Mouse (Mus musculus) limb, embryonic 13.5 days (tissue): ENCODE results near the gene Lpp. TPM values are rescaled to one million over a fixed set of nuclear protein-coding genes. Genes with fewer than 3 reads are reported as not detected.
A peak's percentile ranks its signal among the peaks of the same experiment; 100 is the strongest.

Source experiments
- ATAC-seq: fragments of 200-750 bp; cut with Nextera tagmentation; 2 replicates; pipeline ENCODE4 v1.8.0; 2017; ENCODE audit warnings: low read depth, moderate number of reproducible peaks, moderate TSS enrichment; ENCODE audit not compliant: low FRiP score
- H3K27ac ChIP-seq: fragments of 300-500 bp; sonication (generic); 2 replicates; pipeline ENCODE4 v1.5.1; 2015; ENCODE audit warnings: inconsistent platforms, mild to moderate bottlenecking, moderate library complexity
- H3K27me3 ChIP-seq: fragments of 300-500 bp; sonication (generic); 2 replicates; pipeline ENCODE4 v1.6.1; 2015; ENCODE audit warnings: mild to moderate bottlenecking, inconsistent platforms
- H3K36me3 ChIP-seq: fragments of 300-500 bp; sonication (generic); 2 replicates; pipeline ENCODE4 v1.6.1; 2015; ENCODE audit warnings: inconsistent platforms, mild to moderate bottlenecking, moderate library complexity
- H3K4me1 ChIP-seq: fragments of 300-500 bp; sonication (generic); 2 replicates; pipeline ENCODE4 v1.6.1; 2015; ENCODE audit warnings: inconsistent platforms
- H3K4me2 ChIP-seq: fragments of 300-500 bp; sonication (generic); replicated peaks from 2 replicates; pipeline ENCODE4 v1.6.1; 2015; ENCODE audit warnings: inconsistent platforms, mild to moderate bottlenecking, moderate library complexity
- H3K4me3 ChIP-seq: fragments of 300-500 bp; sonication (generic); 2 replicates; pipeline ENCODE4 v1.5.1; 2015; ENCODE audit warnings: moderate library complexity, mild to moderate bottlenecking, inconsistent platforms
- H3K9ac ChIP-seq: fragments of 300-500 bp; sonication (generic); 2 replicates; pipeline ENCODE4 v1.6.1; 2015; ENCODE audit warnings: mild to moderate bottlenecking, inconsistent platforms
- H3K9me3 ChIP-seq: fragments of 300-500 bp; sonication (generic); 2 replicates; pipeline ENCODE4 v1.6.1; 2016; ENCODE audit warnings: inconsistent platforms
- WGBS: fragments of 180-500 bp; shearing (Covaris S2); methylation state at CpG from one replicate; pipeline ENCODE4 v1.1.7; 2015; 5-methylcytosine and 5-hydroxymethylcytosine counted together
- polyA plus RNA-seq: library from polyadenylated mRNA; unstranded; fragments of >200 nt; fragmentation: Nextera tagmentation; extraction: Ambion mirVana; gene quantifications from 2 replicates; pipeline ENCODE4 v1.2.1, GENCODE M21; 2015

Lpp gene
- polyA plus RNA-seq, 1 experiment from 2014 or later, result 56.0 TPM

DNA sequence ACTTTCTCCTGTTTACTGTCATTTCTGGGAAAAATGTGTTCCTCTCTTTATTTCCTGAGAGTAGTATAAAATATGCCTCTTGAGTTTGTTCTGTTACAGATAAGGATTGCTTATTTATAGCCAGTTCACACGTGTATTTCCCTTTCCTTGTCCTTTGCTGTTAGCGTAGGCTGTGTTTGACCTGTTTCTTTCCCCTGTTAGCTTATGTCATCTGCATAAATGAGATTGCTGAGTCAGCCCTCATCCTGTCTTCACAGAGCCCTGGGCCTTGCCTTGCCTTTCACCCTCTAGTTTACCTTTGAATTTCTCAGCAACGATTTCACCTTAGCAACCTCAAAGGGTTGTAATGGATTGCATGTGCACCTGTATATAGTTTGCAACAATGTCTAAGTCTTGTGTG lies 32.5 kb downstream of the Lpp start:
- H3K4me1 ChIP-seq, result peaks cover 39% of the 10 kb centered on the region
- H3K36me3 ChIP-seq, result no peaks in the 10 kb centered on the region
- no peak overlapping the region for H3K27ac ChIP-seq
- H3K9ac ChIP-seq, result no peak overlapping the region
- no peaks in the 10 kb centered on the region for H3K9me3 ChIP-seq
- H3K4me3 ChIP-seq, result no peak overlapping the region
- WGBS, result 79% methylated on average over 3 of the region's 3 CpGs
- no peak for ATAC-seq
- H3K4me2 ChIP-seq, result no peak overlapping the region
- H3K27me3 ChIP-seq, result no peaks in the 10 kb centered on the region

DNA sequence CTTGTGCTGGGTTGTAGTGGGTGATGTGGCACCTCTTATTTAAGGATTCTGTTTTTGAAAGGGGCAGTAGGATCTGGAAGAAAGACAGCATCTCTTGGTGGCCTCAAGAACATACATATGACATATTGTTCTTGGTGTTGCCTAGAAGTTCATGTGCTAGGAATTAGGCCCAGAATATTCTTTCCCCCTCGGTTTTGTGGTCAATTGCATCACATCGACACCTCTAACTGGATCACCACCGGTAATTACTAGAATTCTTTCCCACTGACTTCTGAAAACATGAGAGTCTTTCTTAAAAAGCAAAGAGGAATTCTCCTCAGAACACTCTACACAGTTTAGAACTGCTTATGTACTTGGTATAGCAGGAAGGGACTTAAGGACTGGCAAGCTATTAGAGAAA lies 34.3 kb downstream of the Lpp start:
- H3K27ac ChIP-seq, result no peak overlapping the region
- H3K9me3 ChIP-seq, result no peaks in the 10 kb centered on the region
- H3K36me3 ChIP-seq, result no peaks in the 10 kb centered on the region
- ATAC-seq, result no peak
- H3K4me2 ChIP-seq, result no peak overlapping the region
- no peaks in the 10 kb centered on the region for H3K27me3 ChIP-seq
- no peak overlapping the region for H3K4me3 ChIP-seq
- WGBS, result 73% methylated on average over 3 of the region's 3 CpGs
- no peak overlapping the region for H3K9ac ChIP-seq
- H3K4me1 ChIP-seq, result peaks cover 43% of the 10 kb centered on the region

DNA sequence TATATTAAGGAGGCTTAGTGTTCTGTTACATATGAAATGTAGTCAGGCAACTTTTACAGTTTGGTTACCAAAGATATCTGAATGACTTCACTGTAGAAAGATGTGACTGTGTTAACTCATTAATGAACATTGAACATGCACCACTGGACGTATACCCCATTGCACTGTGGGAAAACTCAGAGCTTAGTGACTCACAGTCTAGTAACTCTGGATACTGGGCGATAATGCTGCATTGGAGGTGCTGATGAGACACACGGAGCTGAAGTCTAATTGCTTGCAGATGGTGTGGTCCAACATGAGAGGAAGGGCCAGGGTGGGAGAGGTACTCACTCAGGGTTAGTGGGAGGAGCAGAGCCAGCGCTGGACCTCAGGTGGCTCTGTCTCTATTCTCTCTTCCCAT lies 34.7 kb downstream of the Lpp start:
- no peak for ATAC-seq

DNA sequence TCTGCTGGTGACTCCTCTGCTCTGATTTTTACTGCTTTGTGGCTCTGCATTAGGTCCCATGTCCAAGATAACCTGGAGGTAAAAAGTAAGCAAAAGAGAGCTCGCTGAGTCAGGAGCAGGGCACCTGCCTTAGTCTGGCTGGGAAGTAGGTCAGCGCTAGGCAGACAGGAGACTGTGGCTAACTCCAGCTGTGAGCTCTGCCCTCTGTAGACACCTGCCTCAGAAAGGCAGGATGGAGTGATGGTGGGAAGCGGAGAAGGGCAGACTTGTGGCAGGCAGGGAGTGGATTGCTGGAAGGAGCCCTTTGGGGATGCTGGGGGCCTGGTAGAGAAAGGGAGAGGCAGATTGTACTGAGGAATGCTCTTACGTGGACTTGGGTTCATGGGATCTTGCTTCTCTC lies 35.4 kb downstream of the Lpp start:
- Histone ChIP-seq H3K4me3 (no peak overlapping the region), H3K4me2 (no peak overlapping the region), H3K4me1 (peaks cover 44% of the 10 kb centered on the region), H3K27ac (no peak overlapping the region), H3K27me3 (no peaks in the 10 kb centered on the region), H3K9ac (no peak overlapping the region; the same call in 1 of the 2 replicates), H3K9me3 (no peaks in the 10 kb centered on the region), H3K36me3 (no peaks in the 10 kb centered on the region)
- WGBS, result 80% methylated on average over 4 of the region's 4 CpGs
- ATAC-seq, result no peak

More for the DNA sequence above, 34.7 kb downstream of the Lpp start:
- Histone ChIP-seq H3K9me3 (no peaks in the 10 kb centered on the region), H3K9ac (no peak overlapping the region), H3K4me3 (no peak overlapping the region), H3K36me3 (no peaks in the 10 kb centered on the region), H3K27me3 (no peaks in the 10 kb centered on the region), H3K4me1 (peaks cover 43% of the 10 kb centered on the region), H3K27ac (no peak overlapping the region), H3K4me2 (no peak overlapping the region)
- WGBS, result 24% methylated on average over 4 of the region's 4 CpGs

DNA sequence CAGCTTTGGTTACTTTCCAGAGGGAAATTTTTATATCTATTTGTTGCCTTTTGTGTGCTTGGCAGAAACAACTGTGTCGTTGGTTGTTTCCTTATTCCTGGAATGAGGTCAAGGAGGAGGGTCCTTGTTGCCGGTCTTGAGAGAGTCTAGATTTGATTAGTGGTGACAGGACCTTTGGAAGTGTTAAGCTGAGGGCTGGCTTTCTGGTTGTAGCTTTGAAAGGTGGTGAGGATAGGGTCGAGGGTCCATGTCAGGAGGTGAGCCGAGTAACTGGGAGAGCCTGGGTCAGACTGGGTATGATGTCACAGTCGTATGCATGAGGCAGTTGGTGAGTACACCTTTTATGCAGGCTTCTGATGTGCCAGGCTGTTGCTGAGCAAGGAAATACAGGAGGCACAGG lies 36.4 kb downstream of the Lpp start:
- no peak for ATAC-seq
- no peak overlapping the region for H3K9ac ChIP-seq
- WGBS, result 53% methylated on average over 5 of the region's 5 CpGs
- H3K27ac ChIP-seq, result no peak overlapping the region
- H3K4me1 ChIP-seq, result peaks cover 44% of the 10 kb centered on the region
- H3K36me3 ChIP-seq, result no peaks in the 10 kb centered on the region
- no peaks in the 10 kb centered on the region for H3K9me3 ChIP-seq
- H3K27me3 ChIP-seq, result no peaks in the 10 kb centered on the region
- H3K4me3 ChIP-seq, result no peak overlapping the region
- H3K4me2 ChIP-seq, result no peak overlapping the region

DNA sequence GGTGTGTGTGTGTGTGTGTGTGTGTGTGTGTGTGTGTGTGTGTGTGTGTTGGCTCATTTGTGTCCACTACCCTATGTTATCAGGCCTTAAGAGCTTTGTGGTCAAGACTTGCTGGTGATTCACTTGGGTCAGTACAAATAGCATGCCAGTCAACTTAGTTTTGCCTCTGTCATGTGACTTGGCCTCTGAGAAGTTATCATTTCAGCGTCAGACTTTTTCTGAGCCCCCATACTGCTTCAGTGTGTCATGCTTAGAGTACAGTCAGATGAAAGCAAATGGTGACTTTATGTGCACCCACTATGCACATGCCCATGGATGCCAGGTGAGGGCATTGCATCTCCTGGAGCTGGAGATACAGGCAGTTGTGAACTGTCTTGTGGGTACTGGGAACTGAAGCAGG lies 38.5 kb downstream of the Lpp start:
- no peak overlapping the region for H3K9ac ChIP-seq
- H3K4me2 ChIP-seq, result no peak overlapping the region
- H3K27ac ChIP-seq, result no peak overlapping the region
- peaks cover 53% of the 10 kb centered on the region for H3K4me1 ChIP-seq
- 97% methylated on average over 1 of the region's 1 CpGs for WGBS
- no peaks in the 10 kb centered on the region for H3K27me3 ChIP-seq
- H3K4me3 ChIP-seq, result no peak overlapping the region
- no peak for ATAC-seq
- H3K9me3 ChIP-seq, result no peaks in the 10 kb centered on the region
- no peaks in the 10 kb centered on the region for H3K36me3 ChIP-seq

DNA sequence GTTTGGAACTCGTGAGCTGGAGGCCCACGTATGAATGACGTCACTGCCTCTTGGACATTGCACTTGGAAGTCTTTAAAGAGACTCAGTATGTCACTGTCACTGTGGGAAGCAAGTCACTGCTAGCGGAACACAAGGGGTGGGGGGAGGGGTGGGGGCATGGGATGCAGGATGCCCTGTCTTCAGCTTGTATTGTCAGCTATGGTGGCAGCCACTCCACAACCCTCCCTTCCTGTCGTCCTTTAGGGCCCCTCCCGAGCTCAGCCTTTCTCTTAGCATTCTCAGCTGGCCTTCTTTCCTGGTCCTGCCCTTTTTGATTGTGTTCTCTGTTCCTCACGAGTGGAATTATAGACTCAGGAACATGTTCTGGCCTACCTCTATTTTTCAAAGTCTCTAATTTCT lies 40.3 kb downstream of the Lpp start:
- WGBS, result 40% methylated on average over 7 of the region's 7 CpGs
- Histone ChIP-seq H3K9ac (no peak overlapping the region), H3K4me3 (no peak overlapping the region), H3K36me3 (no peaks in the 10 kb centered on the region), H3K4me1 (peaks cover 43% of the 10 kb centered on the region), H3K27ac (no peak overlapping the region), H3K27me3 (no peaks in the 10 kb centered on the region), H3K9me3 (no peaks in the 10 kb centered on the region), H3K4me2 (no peak overlapping the region)
- ATAC-seq, result no peak

DNA sequence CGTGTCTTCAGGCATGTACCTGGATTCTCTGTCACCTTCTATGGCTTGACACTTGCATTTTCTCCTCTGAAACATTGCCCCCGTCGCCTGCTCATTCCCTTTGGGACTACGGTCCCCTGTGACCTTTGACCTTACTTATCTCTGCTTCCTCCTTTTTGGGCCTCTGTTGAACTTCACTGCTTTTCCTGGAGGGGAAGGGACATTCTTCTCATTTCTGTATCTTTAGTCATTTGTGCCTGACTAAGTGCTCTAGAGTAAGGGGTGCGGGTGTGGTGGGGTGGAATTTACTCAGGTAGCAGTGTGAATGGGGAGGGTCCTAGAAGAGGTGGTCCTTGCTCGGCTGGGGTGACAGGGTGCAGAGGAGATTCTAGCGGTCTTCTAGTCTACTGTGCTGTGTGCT lies 40.7 kb downstream of the Lpp start:
- H3K4me2 ChIP-seq, result peak overlapping the region; percentile 25; the same call in 1 of the 2 replicates
- H3K27me3 ChIP-seq, result no peaks in the 10 kb centered on the region
- H3K27ac ChIP-seq, result peak overlapping the region; percentile 69
- H3K4me1 ChIP-seq, result peaks cover 41% of the 10 kb centered on the region
- no peak overlapping the region for H3K4me3 ChIP-seq
- H3K9ac ChIP-seq, result peak overlapping the region; percentile 20; the same call in 1 of the 2 replicates
- 55% methylated on average over 7 of the region's 7 CpGs for WGBS
- H3K36me3 ChIP-seq, result no peaks in the 10 kb centered on the region
- ATAC-seq, result no peak
- no peaks in the 10 kb centered on the region for H3K9me3 ChIP-seq

DNA sequence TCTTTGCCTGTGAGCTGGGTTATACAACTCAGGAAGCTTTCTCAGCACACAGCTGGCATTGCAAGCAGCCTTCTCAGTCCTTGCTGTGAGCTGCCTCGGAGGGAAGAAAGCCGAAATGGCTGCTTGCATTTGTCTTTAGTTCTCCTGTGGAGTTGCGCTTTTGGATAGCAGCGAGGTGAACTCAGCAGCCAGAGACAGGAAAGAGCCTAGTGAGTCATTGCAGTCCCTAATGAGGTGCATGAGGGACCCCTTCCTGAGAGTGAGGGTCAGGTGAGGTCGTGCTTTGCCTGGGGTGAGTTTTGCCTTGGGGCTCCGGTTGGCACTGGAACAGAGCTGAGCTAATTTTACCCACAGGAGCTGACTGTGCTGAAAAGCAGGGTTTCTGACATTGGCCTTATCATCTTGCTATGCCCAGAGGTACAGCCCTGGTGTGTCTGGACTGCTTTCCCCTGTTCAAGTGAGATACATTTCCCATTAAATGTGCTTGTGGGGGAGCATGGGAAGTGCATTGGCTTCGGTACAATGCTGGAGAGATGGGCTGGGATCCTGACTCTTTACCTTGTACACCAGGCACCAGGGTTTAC lies 41.3 kb downstream of the Lpp start:
- Histone ChIP-seq H3K36me3 (no peaks in the 10 kb centered on the region), H3K27ac (peak overlapping the region; percentile 69), H3K9ac (peak overlapping the region; percentile 20; the same call in 1 of the 2 replicates), H3K4me2 (peak overlapping the region; percentile 25), H3K9me3 (no peaks in the 10 kb centered on the region), H3K4me3 (no peak overlapping the region), H3K4me1 (peaks cover 42% of the 10 kb centered on the region), H3K27me3 (no peaks in the 10 kb centered on the region)
- ATAC-seq, result no peak
- 22% methylated on average over 7 of the region's 7 CpGs for WGBS

DNA sequence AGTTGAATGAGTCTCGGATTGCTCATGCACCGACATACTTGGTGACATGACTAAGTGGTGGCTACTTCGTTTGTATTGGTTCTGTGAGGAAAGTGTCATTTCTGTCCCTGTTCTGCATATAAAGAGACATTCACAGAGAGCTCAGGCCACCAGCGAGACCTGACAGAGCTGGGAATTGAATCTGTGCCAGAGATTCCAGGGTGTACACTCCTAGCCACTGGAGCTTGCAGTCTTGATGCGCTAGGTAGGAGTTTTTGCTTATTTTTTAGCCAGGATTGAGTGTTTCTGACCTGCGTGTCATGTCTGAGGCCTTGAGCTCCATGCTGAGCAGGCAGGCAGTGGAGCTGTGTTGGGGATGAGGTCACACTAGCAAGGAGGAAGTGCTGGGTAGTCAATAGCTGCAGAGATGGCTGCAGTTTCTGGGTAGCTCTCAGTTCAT lies 41.8 kb downstream of the Lpp start:
- Histone ChIP-seq H3K27ac (no peak overlapping the region), H3K4me1 (peaks cover 42% of the 10 kb centered on the region), H3K4me2 (0 out of 2 replicates have a peak overlapping the region, but pooled peaks have one; percentile 25), H3K36me3 (no peaks in the 10 kb centered on the region), H3K4me3 (no peak overlapping the region), H3K9me3 (no peaks in the 10 kb centered on the region), H3K9ac (peak overlapping the region; percentile 20; the same call in 1 of the 2 replicates), H3K27me3 (no peaks in the 10 kb centered on the region)
- WGBS, result 67% methylated on average over 6 of the region's 6 CpGs
- no peak; the same call in 1 of the 2 replicates for ATAC-seq

DNA sequence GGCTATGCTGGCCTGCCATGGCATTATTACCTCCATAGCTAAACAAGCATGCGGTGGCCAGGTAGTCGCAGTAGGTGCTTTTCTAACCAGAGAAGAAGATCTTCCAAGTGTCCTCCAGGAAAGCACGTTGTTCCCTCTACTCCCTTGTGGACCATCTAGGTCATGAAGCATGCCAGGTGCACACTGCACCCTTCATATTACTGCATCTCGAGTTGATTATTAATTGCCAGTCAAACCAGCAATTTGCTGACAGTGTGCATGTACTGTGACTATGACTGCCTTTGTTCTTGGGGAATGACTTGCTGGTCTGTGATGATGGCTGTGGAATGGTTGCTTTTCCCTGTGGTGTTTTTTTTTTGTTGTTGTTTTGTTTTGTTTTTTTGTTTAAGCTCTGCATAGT lies 45.1 kb downstream of the Lpp start:
- no peak for ATAC-seq
- H3K36me3 ChIP-seq, result no peaks in the 10 kb centered on the region
- peaks cover 60% of the 10 kb centered on the region for H3K4me1 ChIP-seq
- 82% methylated on average over 4 of the region's 4 CpGs for WGBS
- H3K27me3 ChIP-seq, result no peaks in the 10 kb centered on the region
- H3K4me3 ChIP-seq, result no peak overlapping the region
- no peak overlapping the region for H3K27ac ChIP-seq
- H3K9ac ChIP-seq, result no peak overlapping the region
- H3K9me3 ChIP-seq, result no peaks in the 10 kb centered on the region
- H3K4me2 ChIP-seq, result no peak overlapping the region

DNA sequence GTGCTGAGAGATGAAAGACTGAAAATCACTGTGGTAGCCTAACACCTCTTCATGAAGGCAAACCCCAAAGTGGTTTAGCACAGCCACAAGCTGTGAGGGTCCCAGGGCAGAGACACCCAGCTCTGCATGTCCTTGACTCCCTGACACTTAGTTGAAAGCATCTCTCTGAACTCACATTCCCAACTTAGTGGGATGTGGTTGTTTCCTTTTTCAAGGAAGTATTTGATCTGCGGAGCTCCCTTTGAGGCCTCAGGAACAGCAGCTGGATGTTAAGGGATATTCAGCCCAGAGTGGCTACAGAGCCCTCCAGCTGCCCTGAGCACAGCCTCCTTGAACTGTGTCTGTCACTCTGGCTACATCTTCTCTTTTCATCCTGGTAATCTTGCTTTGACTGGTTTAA lies 48.0 kb downstream of the Lpp start:
- Histone ChIP-seq H3K9me3 (no peaks in the 10 kb centered on the region), H3K4me3 (no peak overlapping the region), H3K36me3 (peaks cover 8% of the 10 kb centered on the region), H3K4me1 (peaks cover 40% of the 10 kb centered on the region), H3K27ac (no peak overlapping the region), H3K4me2 (no peak overlapping the region), H3K27me3 (no peaks in the 10 kb centered on the region), H3K9ac (no peak overlapping the region)
- 26% methylated on average over 1 of the region's 1 CpGs for WGBS
- no peak for ATAC-seq

DNA sequence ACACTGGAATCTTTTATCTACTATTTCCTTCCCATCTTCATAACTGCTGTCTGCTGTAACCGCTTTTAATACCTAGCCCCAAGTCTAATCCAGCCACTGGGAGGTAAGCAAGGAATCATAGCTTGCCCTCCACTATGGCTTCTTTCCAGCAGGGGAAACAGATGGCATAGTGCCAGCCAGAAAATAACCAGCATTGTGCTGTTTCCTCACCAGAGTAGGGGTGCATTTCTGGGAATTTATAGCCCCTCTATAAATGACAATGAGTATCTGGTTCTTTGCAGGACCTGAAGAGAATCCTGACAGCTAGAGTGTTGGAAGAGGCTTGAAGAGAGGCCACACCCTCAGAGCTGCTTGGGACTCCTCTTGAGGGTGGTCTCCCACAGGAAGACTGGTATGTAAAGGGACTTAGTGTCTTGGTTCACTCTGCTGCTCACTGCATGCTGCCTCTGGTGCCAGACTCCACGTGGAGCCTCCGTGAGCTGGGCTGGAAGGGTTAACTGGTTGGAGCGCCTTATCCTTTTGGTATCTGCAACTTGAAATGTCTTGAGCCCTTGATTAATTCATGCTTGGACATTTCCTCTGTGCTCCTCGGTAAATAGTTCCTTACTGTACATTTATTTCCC lies 49.3 kb downstream of the Lpp start:
- H3K4me2 ChIP-seq, result no peak overlapping the region
- H3K36me3 ChIP-seq, result peaks cover 9% of the 10 kb centered on the region
- H3K27ac ChIP-seq, result peak overlapping the region; percentile 64; the same call in 1 of the 2 replicates
- peak; percentile 46; the same call in 1 of the 2 replicates for ATAC-seq
- WGBS, result 43% methylated on average over 5 of the region's 5 CpGs
- no peaks in the 10 kb centered on the region for H3K27me3 ChIP-seq
- H3K9me3 ChIP-seq, result no peaks in the 10 kb centered on the region
- no peak overlapping the region for H3K4me3 ChIP-seq
- peaks cover 40% of the 10 kb centered on the region for H3K4me1 ChIP-seq
- no peak overlapping the region for H3K9ac ChIP-seq
